Mouse (Mus musculus) megakaryocyte, embryonic 14.5 days (primary cell): ENCODE data around the gene Spty2d1.

Source experiments
- FLI1 ChIP-seq: IDR thresholded peaks from 2 replicates; pipeline ENCODE4 v1.6.1; 2012; ENCODE audit warnings: low read length, inconsistent platforms, mixed read lengths
- GATA1 ChIP-seq: IDR thresholded peaks from 3 replicates; pipeline ENCODE4 v1.6.1; 2012; ENCODE audit warnings: mixed read lengths, low read length, inconsistent platforms, borderline replicate concordance

- no peak for TF ChIP-seq GATA1
- no peak for TF ChIP-seq FLI1
Measured at GRCm38 (mm10) chr7:47013131-47013767, 5.0 kb upstream of the Spty2d1 start.
